Mouse (Mus musculus) liver, adult 2 months (tissue): Measurements from ENCODE around the gene Car6.

Experiments
- CTCF ChIP-seq: fragments of 200-500 bp; IDR thresholded peaks from 2 replicates; pipeline ENCODE4 v1.5.1; 2011; ENCODE audit warnings: low read depth, low read length, control low read depth
- POLR2A ChIP-seq: fragments of 200-500 bp; IDR thresholded peaks from 2 replicates; pipeline ENCODE4 v1.6.1; 2011; ENCODE audit warnings: low read length, control low read depth; ENCODE audit not compliant: insufficient read depth; ENCODE audit errors: extremely low read depth

DNA sequence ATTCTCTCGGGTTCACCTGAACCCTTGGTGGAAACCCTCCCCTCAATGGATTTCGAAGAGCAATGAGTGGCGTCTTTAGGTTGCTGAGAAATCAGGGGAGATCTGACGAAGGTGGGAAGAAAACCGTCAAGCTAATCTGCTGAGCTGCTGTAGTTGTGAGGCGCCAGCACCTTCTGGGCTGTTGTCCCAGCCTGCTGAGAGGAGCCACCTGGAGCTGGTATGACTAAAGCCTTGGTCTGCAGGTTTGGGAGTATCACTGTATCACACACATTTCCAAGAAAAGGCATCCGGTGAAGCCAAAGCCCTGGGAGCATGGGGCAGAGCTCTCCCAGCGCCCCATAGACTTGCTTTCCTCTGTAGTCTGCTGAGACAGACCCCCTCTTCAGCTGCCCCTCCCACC, 30.7 kb upstream of the Car6 start:
- no peak for TF ChIP-seq CTCF
- no peak for TF ChIP-seq POLR2A
